Mouse (Mus musculus) C2C12 (cell line): Measurements from ENCODE around the gene Meis1. TPM values are rescaled to one million over a fixed set of nuclear protein-coding genes. Genes with fewer than 3 reads are reported as not detected.

Source experiments
- H3K27me3 ChIP-seq: one replicate; pipeline ENCODE4 v1.6.1; 2011; ENCODE audit not compliant: control insufficient read depth, insufficient read depth, insufficient read length
- H3K36me3 ChIP-seq: one replicate; pipeline ENCODE4 v1.6.1; 2011; ENCODE audit not compliant: control insufficient read depth, insufficient read depth
- H3K4me3 ChIP-seq: one replicate; pipeline ENCODE4 v1.5.1; 2011; ENCODE audit warnings: mild to moderate bottlenecking, control low read depth; ENCODE audit not compliant: poor library complexity, insufficient read depth, severe bottlenecking
- H3K79me2 ChIP-seq: one replicate; pipeline ENCODE4 v1.6.1; 2011; ENCODE audit not compliant: control insufficient read depth, insufficient read depth
- H3K79me3 ChIP-seq: one replicate; pipeline ENCODE4 v1.6.1; 2011; ENCODE audit warnings: low read depth, control low read depth
- H3ac ChIP-seq: one replicate; pipeline ENCODE3; 2011; ENCODE audit warnings: low read depth; ENCODE audit not compliant: control insufficient read depth, insufficient read length
- CEBPB ChIP-seq: IDR thresholded peaks from one replicate; pipeline ENCODE4 v1.6.1; 2011; ENCODE audit warnings: low read depth, mild to moderate bottlenecking, control low read depth, moderate library complexity
- CTCF ChIP-seq: IDR thresholded peaks from one replicate; pipeline ENCODE4 v1.5.1; 2011; ENCODE audit not compliant: control insufficient read depth, insufficient read depth, insufficient read length
- FOSL1 ChIP-seq: IDR thresholded peaks from one replicate; pipeline ENCODE4 v1.8.0; 2011; ENCODE audit warnings: mild to moderate bottlenecking, low read length; ENCODE audit not compliant: poor library complexity, insufficient read depth, severe bottlenecking
- MAX ChIP-seq: IDR thresholded peaks from one replicate; pipeline ENCODE4 v1.6.1; 2011; ENCODE audit warnings: mild to moderate bottlenecking, control low read depth
- MYOD1 ChIP-seq: IDR thresholded peaks from one replicate; pipeline ENCODE4 v1.6.1; 2011; ENCODE audit warnings: low read depth; ENCODE audit not compliant: control insufficient read depth, insufficient read length
- MYOG ChIP-seq: IDR thresholded peaks from one replicate; pipeline ENCODE4 v1.6.1; 2011; ENCODE audit not compliant: control insufficient read depth, insufficient read length; ENCODE audit errors: extremely low read depth
- USF1 ChIP-seq: IDR thresholded peaks from one replicate; pipeline ENCODE4 v1.6.1; 2011; ENCODE audit warnings: low read depth, mild to moderate bottlenecking, control low read depth, moderate library complexity
- long read RNA-seq, 2 experiments: library from polyadenylated mRNA; unstranded; transcript quantifications; one replicate each; pipeline ENCODE4 v2.0.0; 2019 to 2020
- polyA plus RNA-seq: library from polyadenylated mRNA; unstranded; fragments of >200 nt; fragmentation: generic; extraction: Trizol; gene quantifications from one replicate; pipeline ENCODE4 v1.2.1, GENCODE M21; 2012; ENCODE audit warnings: missing spikeins

The Meis1 gene
- 6.8 TPM for polyA plus RNA-seq
- long read RNA-seq, experiment 1, partial matches to known transcripts: 0 of 4 reads
- long read RNA-seq, experiment 1, other reads (novel, unspliced or antisense): 3 of 4 reads
- long read RNA-seq, experiment 2, transcript Meis1-209 (12 exons, 3,346 nt): minor isoform, 9 of 50 reads
- long read RNA-seq, experiment 2, transcript Meis1-201 (13 exons, 3,196 nt): major isoform, 27 of 50 reads
- long read RNA-seq, experiment 2, partial matches to known transcripts: 2 of 50 reads
- long read RNA-seq, experiment 2, other reads (novel, unspliced or antisense): 12 of 50 reads

- TF ChIP-seq MYOG: no peak
- TF ChIP-seq CEBPB: peak; percentile 96
- Histone ChIP-seq H3K36me3 (peaks cover 7% of the 10 kb centered on the region), H3K79me2 (peaks cover 51% of the 10 kb centered on the region), H3K4me3 (peak within 1 kb of the TSS; percentile 56), H3ac (peak within 1 kb of the TSS; percentile 81), H3K27me3 (no peaks in the 10 kb centered on the region), H3K79me3 (peaks cover 42% of the 10 kb centered on the region)
These were observed at the start of gene Meis1 for GRCm38 (mm10) chr11:19018489-19019203. Meis1 (minus strand) TSS chr11:19018985.

GRCm38 (mm10) chr11:19067334-19067733 lies 48.5 kb upstream of the Meis1 start:
- Histone ChIP-seq H3K4me3 (no peak overlapping the region), H3K79me3 (no peaks in the 10 kb centered on the region), H3K36me3 (no peaks in the 10 kb centered on the region), H3ac (no peak overlapping the region), H3K27me3 (no peaks in the 10 kb centered on the region), H3K79me2 (no peaks in the 10 kb centered on the region)
- no peak for TF ChIP-seq FOSL1
- TF ChIP-seq MYOD1: no peak
- no peak for TF ChIP-seq USF1
- no peak for TF ChIP-seq MAX
- TF ChIP-seq MYOG: no peak
- TF ChIP-seq CTCF: no peak
- TF ChIP-seq CEBPB: no peak

GRCm38 (mm10) chr11:19049276-19049675 lies 30.5 kb upstream of the Meis1 start:
- no peaks in the 10 kb centered on the region for H3K36me3 ChIP-seq
- no peak for TF ChIP-seq CTCF
- TF ChIP-seq CEBPB: no peak
- TF ChIP-seq MYOD1: no peak
- no peak for TF ChIP-seq FOSL1
- no peak for TF ChIP-seq USF1
- no peak for TF ChIP-seq MAX
- TF ChIP-seq MYOG: no peak
- H3K79me3 ChIP-seq: no peaks in the 10 kb centered on the region
- H3K79me2 ChIP-seq: no peaks in the 10 kb centered on the region
- H3ac ChIP-seq: no peak overlapping the region
- H3K27me3 ChIP-seq: no peaks in the 10 kb centered on the region
- H3K4me3 ChIP-seq: no peak overlapping the region

- no peak for TF ChIP-seq FOSL1
- TF ChIP-seq CTCF: no peak
- TF ChIP-seq MYOG: no peak
- no peak for TF ChIP-seq USF1
- no peak for TF ChIP-seq MYOD1
- TF ChIP-seq MAX: no peak
- no peak for TF ChIP-seq CEBPB
- Histone ChIP-seq H3K79me3 (no peaks in the 10 kb centered on the region), H3K4me3 (no peak overlapping the region), H3K79me2 (no peaks in the 10 kb centered on the region), H3ac (no peak overlapping the region), H3K27me3 (no peaks in the 10 kb centered on the region), H3K36me3 (no peaks in the 10 kb centered on the region)
These were observed 17.9 kb upstream of the Meis1 start for GRCm38 (mm10) chr11:19036595-19037166.

GRCm38 (mm10) chr11:19026581-19027561 lies 8.1 kb upstream of the Meis1 start:
- Histone ChIP-seq H3ac (no peak overlapping the region), H3K79me3 (no peaks in the 10 kb centered on the region), H3K36me3 (no peaks in the 10 kb centered on the region), H3K4me3 (no peak overlapping the region), H3K79me2 (no peaks in the 10 kb centered on the region), H3K27me3 (no peaks in the 10 kb centered on the region)
- TF ChIP-seq MYOD1 (no peak), CTCF (no peak), USF1 (no peak), FOSL1 (no peak), MYOG (no peak), MAX (no peak), CEBPB (no peak)
